Mouse (Mus musculus) adrenal gland, postnatal 4 days (tissue): ENCODE measurements around the gene Ahsg. TPM values are rescaled to one million over a fixed set of nuclear protein-coding genes. Genes with fewer than 3 reads are reported as not detected.
"Not testable (repeated sequence)": the region's sequence is repeated elsewhere in the genome, so short reads cannot be mapped to it uniquely, and the experiment has no call there.

ENCODE experiments used
- DNase-seq, 2 experiments: peaks; one replicate each; pipeline ENCODE4 v3.0.0; 2021 to 2022; ENCODE audit warnings: low spot score in 2 of 2, mixed read lengths in 2 of 2
- total RNA-seq, 2 experiments: library from RNA; stranded (reverse); gene quantifications; 2 replicates each; pipeline ENCODE4 v1.2.3; 2021

Ahsg gene
- total RNA-seq, 2 experiments from 2014 or later: 68.1 to 2,750 TPM

- no peak for DNase-seq
Measured at GRCm38 (mm10) chr16:22937631-22938030, 46.6 kb downstream of the Ahsg start.

- no peak for DNase-seq
Measured at GRCm38 (mm10) chr16:22938541-22938940, 47.5 kb downstream of the Ahsg start.

GRCm38 (mm10) chr16:22939120-22939695 is 48.1 kb downstream of the Ahsg start:
- DNase-seq: no peak

GRCm38 (mm10) chr16:22941825-22942476 is 50.9 kb downstream of the Ahsg start:
- not testable (repeated sequence) for DNase-seq

GRCm38 (mm10) chr16:22947371-22947770 is 56.3 kb downstream of the Ahsg start:
- no peak for DNase-seq

Other genes with a start within 250 kb of the Ahsg start
- gene Dgkg, start 234.1 kb upstream of the Ahsg start, total RNA-seq: 1 to 10 TPM; 4.8 to 5.4 TPM
- gene Crygs, start 79.7 kb upstream of the Ahsg start, total RNA-seq: not detected
- 10 to 100 TPM; 21.4 to 23.4 TPM for gene Tbccd1, start 33.6 kb upstream of the Ahsg start, total RNA-seq
- 10 to 100 TPM; 73.3 to 75.8 TPM for gene Dnajb11, start 33.4 kb upstream of the Ahsg start, total RNA-seq
- 100 to 1,000 TPM in 1 of 2 experiments, 10 to 100 TPM in 1; 10.1 to 134 TPM for gene Fetub, start 27.1 kb downstream of the Ahsg start, total RNA-seq
- gene Hrg, start 59.8 kb downstream of the Ahsg start, total RNA-seq: 10 to 100 TPM in 1 of 2 experiments, 1 to 10 TPM in 1; 2.6 to 86.2 TPM
- gene Kng2, start 138.2 kb downstream of the Ahsg start, total RNA-seq: 10 to 100 TPM; 10.1 to 27.3 TPM
- gene Kng1, start 166.6 kb downstream of the Ahsg start, total RNA-seq: 100 to 1,000 TPM in 1 of 2 experiments, 10 to 100 TPM in 1; 10.7 to 386 TPM
- gene Eif4a2, start 216.2 kb downstream of the Ahsg start, total RNA-seq: 100 to 1,000 TPM; 482 to 508 TPM
- gene Rfc4, start 236.5 kb downstream of the Ahsg start, total RNA-seq: 10 to 100 TPM; 24.2 to 25.5 TPM